Mouse (Mus musculus): ENCODE results near the gene Unc119.

Unc119 gene

DNA sequence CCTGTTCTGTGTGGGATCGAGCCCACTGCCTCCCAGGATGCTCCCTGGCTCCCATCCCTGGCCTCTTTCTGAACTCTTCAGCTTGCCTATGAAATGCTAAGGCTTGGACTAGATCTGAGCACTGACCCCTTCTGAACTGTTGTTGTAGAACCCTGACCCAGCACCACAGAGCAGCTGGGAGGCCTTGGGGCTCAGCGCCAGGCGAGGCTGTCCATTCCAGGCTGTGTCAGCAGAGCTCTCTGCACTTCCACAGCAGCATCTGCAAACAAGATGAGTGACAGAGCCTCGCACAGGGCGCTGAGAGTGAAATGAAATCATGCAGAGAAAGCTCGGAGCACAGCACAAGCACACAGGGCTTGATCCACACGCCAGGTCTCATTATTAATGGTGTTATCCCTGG, 29.3 kb downstream of the Unc119 start:
- DNase-seq: no peak

DNA sequence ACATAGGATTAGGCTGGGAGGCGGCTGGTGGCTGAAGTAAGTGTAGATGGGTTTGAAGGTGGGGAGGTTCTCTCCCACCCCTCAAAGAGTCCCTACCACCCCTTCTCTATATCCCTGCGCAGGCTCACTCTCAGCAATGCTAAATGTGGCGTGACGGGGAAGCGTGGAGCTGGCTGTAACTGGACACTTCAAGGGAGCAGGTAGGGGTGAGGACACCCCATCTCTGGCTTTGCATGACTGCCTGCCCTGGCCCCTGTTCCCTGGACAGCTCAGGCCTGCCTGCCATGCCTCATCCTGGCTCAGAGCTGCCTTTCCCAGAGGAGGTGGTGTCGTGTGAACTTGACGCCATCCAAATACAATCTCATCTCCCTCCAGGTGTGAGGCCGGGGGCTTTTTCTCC, 30.9 kb downstream of the Unc119 start:
- DNase-seq: no peak

DNA sequence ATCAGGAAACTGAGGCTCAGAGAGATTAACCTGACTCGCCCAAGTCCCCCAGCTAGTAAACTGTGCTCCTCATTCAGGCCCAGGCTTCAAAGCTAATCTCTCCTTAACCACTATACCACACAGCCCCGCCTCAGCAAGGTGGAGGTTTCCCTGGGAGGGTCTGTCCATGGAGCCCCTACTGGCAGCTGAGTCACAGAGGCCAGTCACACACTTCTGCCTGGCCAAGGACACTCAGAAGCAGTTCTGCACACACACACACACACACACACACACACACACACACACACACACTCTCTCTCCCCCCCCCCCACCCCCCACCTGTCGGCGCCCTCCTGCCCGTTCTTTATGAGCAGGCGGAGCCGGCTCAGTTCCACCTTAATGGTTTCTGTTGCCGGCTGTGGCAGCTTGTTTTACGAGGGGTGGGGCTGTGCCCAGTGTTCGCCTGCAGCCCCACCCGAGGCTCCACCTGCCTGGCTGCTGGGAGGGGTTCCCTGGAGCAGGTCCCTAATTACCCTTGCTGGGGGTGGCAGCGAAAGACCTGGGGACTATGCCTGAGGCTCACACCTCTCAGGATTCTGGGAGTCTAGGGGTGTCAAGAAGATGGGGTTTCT, 34.4 kb downstream of the Unc119 start:
- no peak for DNase-seq

DNA sequence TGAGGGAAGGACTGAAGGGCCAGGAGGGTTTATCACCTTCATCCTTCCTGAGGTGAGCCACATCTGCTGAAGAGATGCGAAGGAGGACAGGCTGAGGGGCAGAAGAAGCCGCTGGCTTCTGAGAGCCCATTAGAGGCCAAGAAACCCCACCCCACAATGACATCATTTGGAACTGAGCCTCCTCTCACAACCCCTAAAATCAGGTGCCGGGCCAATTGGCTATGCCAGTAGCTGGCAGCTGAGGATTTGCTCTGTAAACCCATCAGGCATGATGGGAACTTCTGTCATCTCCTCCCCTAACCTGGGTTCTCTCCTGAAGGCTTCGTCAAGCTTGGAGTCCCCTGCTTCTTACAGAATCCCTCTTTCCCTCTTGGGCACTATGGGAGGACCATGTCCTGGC, 37.1 kb downstream of the Unc119 start:
- no peak for DNase-seq

DNA sequence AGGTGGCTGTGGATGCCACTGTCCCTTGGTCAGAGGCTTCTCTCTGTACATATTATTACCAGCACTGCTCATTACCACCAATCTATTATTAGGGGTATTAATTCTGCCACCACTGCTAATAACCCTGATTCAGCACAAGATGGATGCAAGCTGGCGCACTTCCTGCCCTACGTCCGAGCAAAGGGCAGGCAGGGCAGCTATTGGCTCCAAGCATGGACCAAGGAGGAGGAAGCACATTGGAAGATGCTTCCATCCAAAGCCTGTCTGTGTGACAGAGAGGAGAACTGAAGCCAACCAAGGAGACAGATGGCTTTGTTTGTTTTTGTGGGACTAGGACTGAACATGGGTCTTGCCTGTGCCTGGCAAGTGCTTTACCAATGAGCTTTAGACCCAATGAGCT, 37.7 kb downstream of the Unc119 start:
- no peak for DNase-seq

DNA sequence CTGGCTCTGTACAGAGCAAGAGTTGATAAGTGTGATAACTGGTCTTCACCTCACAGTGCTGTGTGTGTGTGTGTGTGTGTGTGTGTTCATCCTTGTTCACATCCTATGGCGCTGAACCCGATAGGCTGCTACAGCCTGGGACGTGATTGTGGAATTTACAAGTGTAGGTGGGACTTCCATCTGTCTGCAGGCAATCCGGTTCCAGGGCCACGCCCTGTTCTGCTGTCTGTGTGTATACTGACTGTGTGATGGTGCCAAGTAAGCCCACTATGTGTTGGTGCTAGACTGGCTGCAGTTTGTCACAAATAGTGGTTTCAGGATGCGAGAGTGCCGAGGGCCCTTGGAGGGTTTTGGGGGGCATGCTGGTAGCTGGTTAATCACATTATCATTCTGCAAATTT, 39.0 kb downstream of the Unc119 start:
- no peak for DNase-seq

DNA sequence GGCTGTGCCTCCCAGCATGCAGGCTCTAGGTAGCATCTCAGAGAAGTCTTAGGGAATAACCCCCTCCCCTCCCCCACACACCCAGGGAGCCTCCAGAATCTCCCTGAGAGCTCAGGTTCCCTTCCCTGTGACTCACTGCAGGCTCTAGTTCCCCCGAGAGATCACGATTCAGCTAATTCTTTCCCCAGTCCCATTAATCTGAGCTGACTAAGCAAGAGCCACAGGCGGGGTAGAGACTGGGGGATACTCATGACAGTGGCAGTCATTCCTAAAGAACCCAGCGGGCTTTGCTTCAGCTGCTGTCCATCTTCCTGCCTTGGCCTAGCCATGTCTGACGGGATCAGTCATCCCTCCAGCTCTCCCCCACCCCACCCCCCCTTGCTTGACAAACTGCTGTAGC, 39.4 kb downstream of the Unc119 start:
- no peak for DNase-seq

DNA sequence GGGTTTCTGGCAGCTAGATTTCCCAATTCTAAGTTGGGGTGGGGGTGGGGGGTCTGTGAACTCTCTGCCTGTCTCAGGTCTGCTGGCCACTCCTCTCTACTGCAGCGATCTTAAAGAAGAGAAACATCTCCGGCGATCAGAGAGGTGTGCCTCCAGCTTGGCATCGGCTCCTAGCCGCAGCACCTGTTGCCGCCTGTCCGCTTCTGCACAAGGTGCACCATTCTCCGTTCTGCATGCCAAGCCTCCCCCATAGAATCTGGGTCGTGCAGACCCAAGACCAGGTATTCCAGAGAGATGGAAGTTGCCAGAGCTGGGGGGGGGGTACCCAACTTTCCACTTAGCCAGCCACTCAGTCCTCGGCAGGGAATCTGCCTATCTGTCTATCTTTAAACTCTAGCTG, 42.5 kb downstream of the Unc119 start:
- no peak for DNase-seq

DNA sequence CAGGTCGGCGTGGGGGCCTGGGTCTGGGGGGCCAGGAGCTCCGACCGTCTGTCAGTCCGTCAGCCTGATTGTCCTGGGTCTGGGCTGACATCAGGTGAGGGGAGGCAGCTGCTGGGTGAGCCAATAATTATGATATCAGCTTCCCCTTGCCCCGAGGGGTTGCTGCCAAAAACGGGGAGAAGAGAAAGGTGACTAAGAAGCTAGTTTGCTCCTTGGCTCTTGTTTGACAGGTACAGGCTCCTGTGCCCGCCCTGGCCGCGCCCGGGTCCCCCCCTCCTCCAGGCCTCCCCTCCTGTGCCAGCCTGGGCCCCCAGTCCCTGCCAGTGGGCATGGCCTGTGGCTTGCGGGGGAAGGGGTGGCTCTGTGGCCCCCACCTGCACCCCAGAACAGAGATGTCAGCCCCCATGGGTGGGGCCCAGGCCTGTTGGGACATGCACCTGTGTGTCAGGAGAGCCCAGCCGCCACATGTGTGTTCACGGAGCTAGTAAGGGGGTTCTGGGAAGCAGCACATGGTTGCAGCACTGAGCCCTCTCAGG, 43.3 kb downstream of the Unc119 start, which contains the start of gene Foxn1:
Foxn1 (minus strand) TSS at position 51 of the 536 bp plus-strand sequence.
- no peak for DNase-seq

DNA sequence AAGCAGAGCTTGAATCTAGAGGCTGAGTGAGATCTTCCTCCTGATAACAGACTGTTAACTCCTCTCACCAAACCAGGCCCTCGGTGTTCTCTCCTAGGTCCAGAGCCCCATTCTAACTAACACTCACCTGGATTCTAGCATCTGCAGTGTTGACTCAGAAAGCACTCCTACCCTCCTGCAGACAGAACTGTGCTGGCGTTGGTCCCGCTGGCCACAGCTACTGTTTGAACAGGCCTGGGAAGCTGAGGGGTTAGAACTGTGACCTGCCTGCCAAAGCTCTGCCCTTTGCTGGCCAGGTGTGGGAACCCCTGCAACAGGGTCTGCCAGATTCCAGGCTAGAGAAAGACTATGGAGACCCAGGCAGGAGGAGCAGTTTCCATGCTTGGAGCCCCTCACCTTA, 49.4 kb downstream of the Unc119 start:
- DNase-seq: peak; percentile 87

DNA sequence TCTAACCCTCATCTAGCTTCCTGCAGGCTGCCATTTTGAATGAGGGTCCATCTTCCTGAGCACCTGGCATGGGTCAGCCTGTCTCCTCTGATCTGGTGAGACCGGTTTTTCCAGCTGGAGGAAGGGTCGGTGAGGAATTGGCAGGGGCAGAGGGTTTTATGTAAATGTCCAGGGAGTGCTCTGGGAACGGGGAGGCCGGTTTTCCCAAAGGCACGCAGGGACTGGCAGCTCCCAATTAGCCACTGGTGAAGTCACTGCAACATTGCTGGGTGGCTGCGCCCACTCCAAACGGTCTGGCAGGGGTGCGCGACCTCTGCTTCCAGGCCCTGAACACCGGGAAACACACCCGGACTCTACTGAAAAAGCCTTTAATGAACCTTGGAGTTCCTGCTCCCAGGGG, 53.7 kb downstream of the Unc119 start:
- peak; percentile 49 for DNase-seq

DNA sequence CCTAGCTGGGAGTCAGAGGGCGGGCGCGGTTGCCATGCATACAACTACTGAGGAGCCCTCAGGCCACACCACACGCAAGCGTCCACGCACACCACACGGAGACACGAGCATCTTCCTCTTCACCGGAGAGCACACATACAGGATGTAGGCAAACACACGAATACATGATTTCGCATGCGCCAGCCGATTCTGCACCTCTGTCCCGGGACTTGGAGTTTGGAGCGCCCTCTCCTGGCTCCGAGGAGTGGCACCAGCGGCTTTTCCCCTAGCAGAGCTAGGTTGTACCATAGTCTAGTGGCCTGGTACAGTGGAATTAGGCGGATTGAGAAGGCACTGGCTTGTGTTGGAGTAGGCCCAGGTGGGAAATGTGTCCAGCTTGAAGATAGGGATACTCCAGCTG, 54.1 kb downstream of the Unc119 start:
- peak; percentile 85 for DNase-seq

DNA sequence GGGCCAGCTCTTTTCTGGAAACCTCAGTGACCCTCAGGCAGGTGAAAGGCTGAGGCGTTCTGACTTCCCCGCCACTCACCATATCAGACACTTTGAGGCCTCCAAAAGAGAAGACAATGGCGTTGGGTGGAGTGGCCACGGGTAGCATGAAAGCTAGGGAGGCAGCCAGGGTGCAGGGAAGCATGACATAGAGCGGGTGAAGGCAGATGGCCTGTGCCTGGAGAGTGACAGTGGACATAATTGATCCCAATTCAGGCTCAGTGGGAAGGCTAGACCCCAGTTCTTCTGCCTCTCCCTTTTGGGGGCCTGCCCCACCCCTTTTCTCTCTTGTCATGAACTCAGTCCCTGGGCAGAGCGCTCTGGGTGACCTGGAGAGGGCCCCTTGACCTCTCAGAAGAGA, 54.9 kb downstream of the Unc119 start:
- no peak for DNase-seq
